Mouse (Mus musculus) heart, postnatal 0 days (tissue): ENCODE data around the gene Tbx6.

Source experiments
- CTCF ChIP-seq: IDR thresholded peaks from 2 replicates; pipeline ENCODE4 v1.5.1; 2016; ENCODE audit warnings: antibody characterized with exemption, control low read depth, low read depth
- EP300 ChIP-seq: IDR thresholded peaks from 2 replicates; pipeline ENCODE4 v1.6.1; 2016; ENCODE audit warnings: antibody characterized with exemption, low read depth

GRCm38 (mm10) chr7:126770784-126771183 is 10.5 kb upstream of the Tbx6 start:
- TF ChIP-seq EP300 (no peak), CTCF (no peak)
